Mouse (Mus musculus) spleen, adult 2 months (tissue): ENCODE data around the gene Ntsr2. TPM values are rescaled to one million over a fixed set of nuclear protein-coding genes. Genes with fewer than 3 reads are reported as not detected.

Source experiments
- DNase-seq, 2 experiments: peaks; one replicate each; pipeline versions ENCODE4 v3.0.0 to v3.0.0-alpha.2; 2012 to 2021; ENCODE audit warnings: low spot score in 2 of 2, low read depth in 1 of 2
- H3K27ac ChIP-seq: fragments of 200-500 bp; 2 replicates; pipeline ENCODE4 v1.5.1; 2012; ENCODE audit warnings: low read length, inconsistent platforms; ENCODE audit not compliant: insufficient read depth
- H3K27me3 ChIP-seq: fragments of 200-500 bp; 2 replicates; pipeline ENCODE4 v1.6.1; 2012; ENCODE audit warnings: mild to moderate bottlenecking, moderate library complexity, low read length, inconsistent platforms; ENCODE audit not compliant: control insufficient read depth, insufficient read depth
- H3K36me3 ChIP-seq: fragments of 200-500 bp; 2 replicates; pipeline ENCODE4 v1.6.1; 2012; ENCODE audit warnings: mild to moderate bottlenecking, low read length, inconsistent platforms; ENCODE audit not compliant: control insufficient read depth, insufficient read depth
- H3K4me1 ChIP-seq: fragments of 200-500 bp; 2 replicates; pipeline ENCODE4 v1.6.1; 2011; ENCODE audit warnings: inconsistent platforms; ENCODE audit not compliant: control insufficient read depth, insufficient read depth, insufficient read length
- H3K4me3 ChIP-seq: fragments of 200-500 bp; 2 replicates; pipeline ENCODE4 v1.5.1; 2011; ENCODE audit warnings: mild to moderate bottlenecking, inconsistent platforms; ENCODE audit not compliant: insufficient read depth, insufficient read length; ENCODE audit errors: extremely low read depth
- CTCF ChIP-seq: fragments of 200-500 bp; IDR thresholded peaks from 2 replicates; pipeline ENCODE4 v1.5.1; 2011; ENCODE audit warnings: mild to moderate bottlenecking, inconsistent platforms; ENCODE audit not compliant: insufficient read depth, insufficient read length, insufficient replicate concordance; ENCODE audit errors: extremely low read depth
- POLR2A ChIP-seq: fragments of 200-500 bp; IDR thresholded peaks from 2 replicates; pipeline ENCODE4 v1.6.1; 2011; ENCODE audit warnings: low read depth, low read length, inconsistent platforms
- WGBS: fragments of 180-500 bp; shearing (Covaris S2); methylation state at CpG from one replicate; pipeline ENCODE4 v1.1.7; 2018; 5-methylcytosine and 5-hydroxymethylcytosine counted together
- polyA plus RNA-seq: library from polyadenylated mRNA; depleted of rRNA; stranded (reverse); fragments of >200 nt; gene quantifications from 2 replicates; pipeline ENCODE4 v1.2.3, GENCODE M21; 2012

Gene Ntsr2
- polyA plus RNA-seq, 1 experiment: 0.11 TPM

DNA sequence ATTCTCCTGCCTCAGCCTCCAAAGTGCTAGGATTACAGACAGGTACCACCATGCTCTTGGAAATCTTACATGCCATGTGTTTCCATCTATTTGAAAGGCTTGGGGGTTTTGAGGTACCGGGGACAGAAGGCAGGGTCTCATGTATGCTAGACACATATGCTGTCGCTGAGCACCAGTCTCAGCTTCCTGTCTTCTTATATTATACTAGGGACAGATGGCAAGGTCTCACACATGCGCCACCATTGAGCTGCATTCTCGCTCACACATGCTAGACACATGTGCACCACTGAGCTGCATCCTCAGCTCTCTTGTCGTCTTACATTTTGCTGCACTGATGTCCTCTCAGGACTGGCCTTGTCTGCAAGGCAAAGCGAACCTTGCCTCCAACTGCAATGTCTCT is 33.7 kb upstream of the Ntsr2 start:
- TF ChIP-seq CTCF: no peak
- no peak for TF ChIP-seq POLR2A
- H3K36me3 ChIP-seq: no peaks in the 10 kb centered on the region
- no peak for DNase-seq
- no peaks in the 10 kb centered on the region for H3K27me3 ChIP-seq
- no peak overlapping the region for H3K27ac ChIP-seq
- no peaks in the 10 kb centered on the region for H3K4me1 ChIP-seq
- WGBS: 88% methylated on average over 6 of the region's 6 CpGs
- no peak overlapping the region for H3K4me3 ChIP-seq

DNA sequence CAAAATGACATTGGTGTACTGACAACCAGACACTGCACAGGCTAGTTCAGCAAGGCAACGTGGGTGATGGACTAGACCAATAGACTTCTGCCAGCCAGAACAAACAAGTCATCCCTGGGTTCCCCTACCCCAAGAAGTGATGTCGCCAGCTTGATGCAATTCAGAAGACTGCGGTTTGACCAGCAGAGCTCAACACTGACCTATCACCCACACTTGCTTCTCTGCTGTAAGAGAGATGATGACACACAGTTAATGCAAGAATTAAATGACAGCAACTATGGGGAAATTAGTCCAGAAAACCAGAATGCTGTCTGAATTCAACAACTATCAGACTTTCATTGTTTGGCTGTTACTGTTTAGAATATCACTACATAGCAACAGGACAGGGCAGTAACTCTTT is 33.0 kb upstream of the Ntsr2 start:
- Histone ChIP-seq H3K27me3 (no peaks in the 10 kb centered on the region), H3K27ac (no peak overlapping the region), H3K4me3 (no peak overlapping the region), H3K4me1 (no peaks in the 10 kb centered on the region), H3K36me3 (no peaks in the 10 kb centered on the region)
- no peak for DNase-seq
- no peak for TF ChIP-seq POLR2A
- no peak for TF ChIP-seq CTCF
- WGBS: 83% methylated on average over 3 of the region's 3 CpGs

DNA sequence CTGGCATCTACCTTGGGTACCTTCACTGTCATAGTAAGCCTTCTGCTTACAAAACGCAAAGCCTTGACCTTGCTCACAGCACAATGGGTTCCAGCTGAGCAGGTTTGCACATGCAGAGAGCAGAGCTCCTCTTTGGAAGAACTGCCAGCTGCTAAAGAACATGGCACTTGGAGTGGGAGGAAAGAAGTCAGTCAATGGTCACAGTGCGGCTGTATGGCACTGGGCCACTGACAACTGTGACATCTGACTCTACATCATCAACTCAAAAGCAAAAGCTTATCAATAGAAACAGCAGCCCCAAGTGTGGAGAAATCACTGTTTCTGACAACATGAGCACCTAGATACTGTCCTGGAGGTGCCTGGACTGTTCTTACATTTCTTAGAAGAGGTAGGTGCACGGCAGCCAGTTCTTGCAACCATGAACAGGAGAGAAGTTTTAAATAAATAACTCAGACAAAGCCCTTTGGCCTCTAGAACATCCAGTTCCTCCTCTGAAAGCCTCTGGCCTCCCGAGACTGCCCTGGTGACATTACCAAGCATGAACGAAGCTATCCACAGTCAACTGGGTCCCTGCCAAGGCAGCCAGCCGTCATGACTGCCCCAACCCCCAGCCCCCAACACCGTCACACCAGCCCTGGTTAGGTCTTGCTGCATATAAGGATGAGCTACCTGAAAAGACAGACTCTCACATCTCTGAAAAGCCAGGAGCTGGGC is 22.9 kb upstream of the Ntsr2 start:
- H3K4me1 ChIP-seq: no peaks in the 10 kb centered on the region
- no peak for DNase-seq
- no peaks in the 10 kb centered on the region for H3K27me3 ChIP-seq
- TF ChIP-seq POLR2A (no peak), CTCF (no peak)
- no peak overlapping the region for H3K27ac ChIP-seq
- H3K4me3 ChIP-seq: no peak overlapping the region
- H3K36me3 ChIP-seq: no peaks in the 10 kb centered on the region
- 34% methylated on average over 7 of the region's 7 CpGs for WGBS

DNA sequence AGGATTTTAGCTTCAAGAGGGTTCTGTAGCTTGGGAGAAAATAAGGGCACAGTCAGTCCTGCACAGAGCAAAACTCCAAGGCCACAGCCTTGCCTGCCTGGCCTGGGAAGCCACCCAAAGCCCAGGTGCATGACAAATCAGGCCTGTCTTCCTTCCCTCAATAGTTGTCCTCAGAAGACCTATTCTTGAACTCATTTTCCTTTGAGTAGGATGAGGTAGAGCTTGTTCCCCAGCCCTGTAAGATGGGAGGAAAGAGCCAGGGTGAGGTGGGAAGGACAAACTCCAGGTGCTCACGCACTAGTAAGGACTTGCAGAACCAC is 22.4 kb upstream of the Ntsr2 start:
- H3K27me3 ChIP-seq: no peaks in the 10 kb centered on the region
- TF ChIP-seq CTCF (no peak), POLR2A (no peak)
- H3K36me3 ChIP-seq: no peaks in the 10 kb centered on the region
- H3K4me3 ChIP-seq: no peak overlapping the region
- WGBS: 85% methylated on average over 1 of the region's 1 CpGs
- H3K4me1 ChIP-seq: no peaks in the 10 kb centered on the region
- no peak overlapping the region for H3K27ac ChIP-seq
- DNase-seq: no peak

DNA sequence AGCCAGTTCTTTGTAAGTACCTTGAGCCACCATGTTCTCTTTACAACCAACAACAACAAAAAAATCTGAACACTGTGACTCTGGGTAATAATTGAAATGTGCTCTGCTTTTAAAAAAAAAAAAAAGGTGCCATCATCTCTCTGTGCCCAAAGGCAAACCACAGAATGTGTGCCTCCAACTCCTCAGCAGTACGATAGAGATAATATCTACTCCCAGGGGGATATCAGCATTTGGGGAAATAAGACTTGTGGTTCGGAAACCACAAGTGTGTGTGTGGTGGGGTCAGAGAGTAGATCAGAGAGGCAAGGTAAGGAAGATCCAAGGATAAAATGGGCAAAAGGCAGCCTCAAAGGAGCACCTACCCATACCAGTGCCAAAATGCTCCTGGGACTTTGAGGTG is 21.8 kb upstream of the Ntsr2 start:
- Histone ChIP-seq H3K27me3 (no peaks in the 10 kb centered on the region), H3K36me3 (no peaks in the 10 kb centered on the region), H3K27ac (no peak overlapping the region), H3K4me1 (no peaks in the 10 kb centered on the region), H3K4me3 (no peak overlapping the region)
- DNase-seq: no peak
- 10% methylated on average over 2 of the region's 2 CpGs for WGBS
- TF ChIP-seq CTCF: no peak
- TF ChIP-seq POLR2A: no peak

DNA sequence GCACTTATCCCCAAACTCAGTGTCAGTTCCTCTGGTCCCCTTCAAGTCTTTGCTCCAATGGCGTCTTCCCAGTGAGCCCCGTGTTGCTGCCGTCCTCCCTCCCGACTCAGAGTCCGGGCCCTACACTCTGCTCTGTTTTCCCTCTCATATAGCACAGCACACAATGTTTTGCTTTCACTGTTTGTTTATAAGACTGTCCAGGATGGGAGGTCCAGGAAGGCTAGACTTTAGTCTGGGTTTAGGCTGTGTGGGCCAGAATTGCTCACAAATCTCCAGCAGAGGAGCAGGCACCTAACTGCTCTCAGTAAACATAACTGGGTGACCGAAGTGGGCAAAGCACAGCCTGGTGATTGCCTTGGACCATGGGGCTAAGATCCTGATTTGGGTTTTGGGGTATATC is 19.9 kb upstream of the Ntsr2 start:
- Histone ChIP-seq H3K4me1 (no peaks in the 10 kb centered on the region), H3K27me3 (no peaks in the 10 kb centered on the region), H3K36me3 (no peaks in the 10 kb centered on the region), H3K27ac (no peak overlapping the region), H3K4me3 (no peak overlapping the region)
- TF ChIP-seq CTCF: no peak
- TF ChIP-seq POLR2A: no peak
- DNase-seq: no peak
- 93% methylated on average over 6 of the region's 6 CpGs for WGBS

DNA sequence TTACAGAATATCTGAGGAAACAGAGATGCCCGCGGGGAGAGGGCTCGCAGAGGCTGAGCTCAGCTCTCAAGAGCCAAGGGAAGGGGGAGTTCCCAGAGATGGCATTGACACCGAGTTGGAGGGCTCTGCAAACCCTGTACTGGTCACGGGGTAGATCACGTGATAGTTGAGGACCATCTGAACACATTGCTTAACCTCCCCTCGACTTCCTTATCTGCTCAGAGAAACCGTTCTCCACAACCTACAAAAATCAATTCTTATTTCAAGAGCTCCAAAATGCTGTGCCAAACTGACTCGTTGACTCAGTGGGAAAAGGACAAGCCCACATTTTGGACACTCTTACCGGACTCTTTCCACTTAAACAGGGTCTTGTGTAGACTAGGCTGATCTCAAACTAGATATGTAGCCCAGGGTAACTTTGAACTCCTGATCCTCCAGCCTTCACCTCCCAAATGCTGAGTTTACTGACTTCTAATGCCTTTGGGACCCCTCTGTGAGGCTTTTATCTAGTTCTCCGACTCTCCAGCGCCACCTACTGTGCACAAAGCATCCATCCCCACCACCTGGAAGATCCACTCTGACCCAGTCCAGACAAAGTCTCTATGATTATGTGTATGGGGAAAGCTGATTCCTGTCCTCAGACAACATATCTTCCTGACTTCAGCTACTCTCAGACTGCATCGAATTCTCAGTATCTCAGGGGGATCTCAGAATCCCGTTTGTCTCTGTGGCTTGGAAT is 18.9 kb upstream of the Ntsr2 start:
- peak; percentile 38; the same call in 1 of the 2 replicates for TF ChIP-seq CTCF
- no peak for TF ChIP-seq POLR2A
- H3K4me1 ChIP-seq: no peaks in the 10 kb centered on the region
- H3K27me3 ChIP-seq: no peaks in the 10 kb centered on the region
- no peak overlapping the region for H3K4me3 ChIP-seq
- no peaks in the 10 kb centered on the region for H3K36me3 ChIP-seq
- WGBS: 53% methylated on average over 14 of the region's 14 CpGs
- DNase-seq: peak in 1 of 2 experiments; percentile 39
- H3K27ac ChIP-seq: no peak overlapping the region
